Mouse (Mus musculus) lung, postnatal 4 days (tissue): ENCODE results near the gene Slc1a4.

ENCODE experiments used
- DNase-seq, 2 experiments: peaks; one replicate each; pipeline ENCODE4 v3.0.0; 2021

Gene Slc1a4

DNA sequence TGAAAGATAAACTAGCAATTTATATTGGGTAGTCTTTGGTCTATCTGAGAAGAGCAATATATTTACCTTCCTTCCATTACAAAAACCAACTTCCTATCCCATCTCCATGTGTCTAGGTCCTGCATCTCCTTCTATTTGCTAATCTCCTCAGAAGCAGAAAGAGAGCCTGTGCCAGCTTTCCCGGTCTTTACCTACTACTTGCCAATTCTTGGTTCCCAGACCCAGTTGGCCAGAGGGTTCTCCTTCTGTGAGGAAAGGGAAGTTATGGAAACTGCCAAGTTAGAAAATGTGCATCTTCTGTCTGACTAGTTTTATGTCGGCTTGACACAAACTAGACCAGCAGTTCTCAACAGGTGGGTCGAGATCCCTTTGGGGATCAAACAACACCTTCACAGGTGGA lies 8.5 kb downstream of the Slc1a4 start:
- DNase-seq = no peak

DNA sequence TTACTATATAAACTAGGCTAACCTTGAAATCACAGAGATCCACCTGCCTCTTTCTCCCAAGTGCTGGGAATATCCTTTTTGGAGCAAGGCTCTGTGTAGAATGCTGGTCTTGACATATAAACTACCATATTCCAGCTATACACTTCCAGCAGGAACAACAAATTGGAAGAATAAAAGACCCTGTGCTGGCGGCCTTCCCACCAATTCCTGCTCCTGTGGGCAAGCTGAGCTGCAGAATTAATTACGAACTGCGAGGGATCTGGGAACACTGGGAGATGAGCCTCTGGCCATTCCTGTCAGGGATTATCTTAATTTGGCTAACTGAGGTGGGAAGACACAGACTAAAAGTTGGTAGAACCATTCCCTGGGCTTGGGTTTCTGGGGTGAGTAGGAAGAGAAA lies 10.1 kb downstream of the Slc1a4 start:
- no peak for DNase-seq

DNA sequence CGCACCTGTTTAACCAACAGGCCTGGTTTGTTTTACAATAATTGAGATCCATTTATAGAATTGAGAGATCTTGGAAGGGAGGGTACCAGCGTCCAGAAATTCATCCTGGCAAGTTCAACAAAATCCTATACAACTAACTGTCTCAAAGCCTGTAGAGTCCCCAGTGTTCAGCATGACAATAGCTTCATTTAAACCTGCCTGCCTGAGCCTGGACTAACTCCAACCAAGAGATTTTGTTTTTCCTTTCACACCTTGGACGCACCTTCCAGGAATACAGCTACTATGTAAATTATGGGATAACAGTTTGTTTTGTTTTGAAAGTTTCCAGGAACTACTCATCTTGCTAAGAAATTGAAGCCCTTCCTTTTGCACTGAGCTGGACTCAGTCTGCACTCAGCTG lies 11.9 kb downstream of the Slc1a4 start:
- DNase-seq = no peak

DNA sequence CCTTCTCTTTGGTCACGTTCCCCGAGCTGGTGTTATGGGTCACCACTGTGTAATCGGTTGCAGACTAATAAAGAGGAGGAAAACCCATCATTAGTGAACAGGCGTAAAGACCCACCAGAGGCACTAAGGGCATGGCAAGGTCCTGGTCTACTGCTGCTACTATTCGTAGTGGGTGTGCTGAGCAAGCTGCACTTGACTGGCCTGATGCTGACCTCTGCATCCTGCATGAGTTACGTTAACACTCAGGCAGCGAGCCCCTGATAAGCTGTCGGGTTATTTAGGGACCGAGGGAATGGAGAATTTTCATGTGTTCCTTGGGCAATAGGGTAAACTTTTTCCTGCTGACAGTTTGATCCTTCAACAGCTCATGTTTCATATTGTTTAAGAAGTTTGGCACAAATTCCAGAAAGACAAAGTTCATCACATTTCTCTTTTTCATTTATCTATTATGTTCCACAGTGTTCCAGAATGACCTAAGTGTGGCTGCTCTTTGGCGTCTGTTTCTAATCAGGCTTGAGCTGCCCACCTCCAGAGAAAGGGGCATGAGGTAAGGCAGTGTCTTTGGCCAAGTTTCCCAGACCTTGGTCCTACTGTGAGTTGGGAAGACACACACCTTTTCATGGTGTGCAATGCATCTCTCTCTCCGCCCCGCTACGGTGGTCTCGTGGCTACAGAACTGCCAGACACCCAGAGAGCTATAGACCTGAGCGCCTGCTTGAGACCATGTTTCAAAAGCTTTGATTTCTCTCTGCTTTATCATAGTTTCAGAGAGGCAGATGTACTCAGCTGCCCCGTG lies 13.7 kb downstream of the Slc1a4 start:
- DNase-seq = peak; percentile 13 to 72

DNA sequence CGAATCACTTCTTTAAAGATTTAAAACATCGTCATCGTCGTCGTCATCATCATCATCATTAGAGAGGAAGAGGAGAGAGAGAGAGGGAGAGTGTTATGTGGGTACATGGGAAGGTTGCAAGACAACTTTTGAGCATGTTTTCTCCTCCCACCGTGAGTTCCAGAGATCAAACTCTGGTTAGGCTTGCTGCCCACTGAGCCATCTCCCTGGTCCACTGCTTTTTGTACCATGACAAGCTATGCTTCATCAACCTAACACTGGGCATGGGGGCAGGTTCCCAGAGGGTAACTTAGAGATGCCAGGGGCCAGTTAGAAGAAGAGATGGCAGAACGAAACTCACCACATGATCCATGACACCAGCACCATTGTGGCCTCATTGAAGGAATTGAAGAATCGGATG lies 18.9 kb downstream of the Slc1a4 start:
- DNase-seq = no peak

DNA sequence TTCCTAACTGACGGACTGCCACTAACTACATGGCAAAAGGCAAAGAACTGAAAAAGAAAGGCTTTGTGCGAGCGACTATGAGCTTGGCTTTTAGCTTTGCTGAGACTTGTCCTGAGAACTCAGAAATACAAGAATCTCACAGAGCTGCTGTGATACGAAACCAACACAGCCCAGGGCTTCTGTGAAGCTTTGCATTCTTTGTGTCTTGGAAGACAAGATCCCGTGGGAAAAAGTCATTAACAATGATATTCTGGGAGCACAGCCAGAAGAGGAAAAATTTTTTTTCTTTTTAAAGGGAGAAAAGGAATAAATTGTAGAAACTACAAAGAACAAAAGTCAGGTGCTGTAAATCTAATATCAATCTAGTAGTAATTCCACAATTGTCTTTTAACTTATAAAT lies 23.5 kb downstream of the Slc1a4 start:
- no peak for DNase-seq

DNA sequence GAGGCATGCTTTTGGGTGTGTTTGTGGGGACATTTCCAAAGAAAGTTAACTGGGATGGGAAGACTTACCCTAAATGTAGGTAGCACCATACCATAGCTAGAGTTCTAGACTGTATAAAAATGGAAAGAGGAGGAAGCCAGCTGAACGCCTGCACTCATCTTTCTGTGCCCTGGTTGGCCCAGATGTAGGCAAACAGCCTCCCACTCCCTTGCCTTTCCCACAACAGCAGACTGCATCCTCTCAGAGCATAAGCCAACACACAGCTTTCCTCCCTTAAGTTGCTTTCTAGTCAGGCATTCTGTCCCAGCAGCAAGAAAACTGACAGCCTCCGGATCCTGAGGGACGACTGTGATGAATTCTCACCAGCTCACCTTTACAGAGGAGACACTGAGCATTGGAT lies 25.1 kb downstream of the Slc1a4 start:
- no peak for DNase-seq

DNA sequence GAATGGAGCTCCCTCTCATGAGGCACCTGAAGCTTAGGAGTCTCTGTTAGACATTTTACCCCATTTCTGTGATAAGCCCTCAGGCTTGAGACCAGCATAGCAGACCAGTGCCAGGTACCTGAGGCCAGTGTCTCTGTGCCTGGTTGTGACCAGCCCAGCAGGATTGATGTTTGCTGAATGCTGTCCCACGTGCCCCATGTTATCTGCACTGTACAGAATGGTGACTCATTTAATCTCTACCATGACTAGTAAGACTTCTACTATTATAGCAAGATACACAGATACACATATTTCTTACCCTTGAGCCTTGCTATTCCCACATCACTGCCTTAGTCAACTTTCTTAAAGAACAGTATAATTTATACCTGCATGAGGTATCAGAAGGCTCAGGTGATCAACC lies 26.9 kb downstream of the Slc1a4 start:
- no peak for DNase-seq

DNA sequence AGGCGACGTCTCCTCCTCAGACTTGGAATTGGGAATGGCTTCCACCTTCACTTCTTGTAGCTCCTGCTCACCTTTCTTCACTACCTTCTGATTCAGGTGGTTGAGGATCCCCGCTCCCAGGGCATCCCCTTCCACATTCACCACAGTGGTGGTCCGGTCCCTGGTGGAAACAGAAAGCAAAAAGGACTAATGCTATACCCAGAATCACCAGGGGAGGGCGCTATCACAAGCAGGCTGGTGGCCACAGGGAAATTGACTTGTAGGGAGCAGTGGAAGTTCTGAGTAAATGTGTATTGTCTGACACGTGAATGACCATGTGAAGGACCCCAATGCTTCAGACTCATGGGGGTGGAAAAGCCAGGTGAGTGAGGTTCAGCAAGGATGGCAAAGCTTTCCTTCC lies 28.2 kb downstream of the Slc1a4 start:
- DNase-seq = peak in 1 of 2 experiments; percentile 64

DNA sequence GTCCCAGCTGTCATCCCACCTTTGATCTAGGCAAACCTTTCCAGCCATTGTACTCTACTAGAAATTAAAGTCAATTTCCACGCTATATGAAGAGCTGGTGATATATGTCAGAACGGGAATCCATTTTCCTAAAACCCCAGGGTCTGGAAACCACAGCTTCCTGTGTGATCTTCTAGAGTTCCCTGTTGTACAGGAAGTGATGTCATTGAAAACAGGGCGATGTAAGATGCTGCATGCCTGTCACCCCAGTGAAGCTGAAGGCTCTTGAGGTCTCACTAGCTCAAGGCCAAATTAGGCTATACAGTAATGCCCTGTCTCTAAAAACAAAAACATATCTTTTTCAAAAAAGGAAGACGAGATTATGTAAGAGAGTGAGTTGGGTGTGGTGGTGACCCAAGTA lies 31.2 kb downstream of the Slc1a4 start:
- no peak for DNase-seq

DNA sequence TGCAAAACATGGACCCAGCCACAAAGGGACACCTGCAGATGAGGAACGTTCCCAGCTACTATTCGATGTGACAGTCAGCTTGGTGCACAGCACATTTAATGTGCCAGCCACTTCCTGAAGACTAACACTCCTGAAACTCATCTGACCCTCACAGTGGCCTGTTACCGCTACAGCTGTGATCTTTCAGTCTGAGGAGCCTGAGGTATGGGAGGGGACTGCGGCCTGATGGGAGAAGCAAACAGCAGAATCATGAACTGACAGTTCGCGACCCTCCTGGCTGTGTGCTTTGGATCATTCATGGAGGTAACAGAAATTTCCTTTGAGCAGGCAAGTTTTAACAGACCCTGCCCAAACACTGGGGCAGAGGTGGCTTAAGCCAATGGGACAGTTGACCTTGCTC lies 31.7 kb downstream of the Slc1a4 start:
- DNase-seq = no peak

DNA sequence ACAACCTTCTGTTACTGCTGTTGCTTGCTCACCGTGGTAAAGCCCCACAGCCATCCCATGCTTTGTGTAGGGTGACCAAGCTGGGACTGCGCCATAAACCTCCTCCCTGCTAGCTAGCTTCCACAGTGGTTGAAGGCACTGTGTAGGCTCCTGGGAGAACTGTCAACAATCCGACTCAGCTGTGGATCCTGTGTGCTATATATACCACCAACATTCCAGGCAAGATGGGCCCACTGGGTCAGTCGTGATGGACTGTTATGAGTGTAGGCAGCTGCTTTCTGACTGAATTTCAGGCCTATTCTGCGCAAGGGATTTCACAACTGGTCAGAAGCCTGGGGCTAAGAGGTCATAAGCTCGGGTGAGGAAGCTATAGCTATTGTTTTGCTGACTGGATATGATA lies 32.6 kb downstream of the Slc1a4 start:
- DNase-seq = peak; percentile 39 to 80

DNA sequence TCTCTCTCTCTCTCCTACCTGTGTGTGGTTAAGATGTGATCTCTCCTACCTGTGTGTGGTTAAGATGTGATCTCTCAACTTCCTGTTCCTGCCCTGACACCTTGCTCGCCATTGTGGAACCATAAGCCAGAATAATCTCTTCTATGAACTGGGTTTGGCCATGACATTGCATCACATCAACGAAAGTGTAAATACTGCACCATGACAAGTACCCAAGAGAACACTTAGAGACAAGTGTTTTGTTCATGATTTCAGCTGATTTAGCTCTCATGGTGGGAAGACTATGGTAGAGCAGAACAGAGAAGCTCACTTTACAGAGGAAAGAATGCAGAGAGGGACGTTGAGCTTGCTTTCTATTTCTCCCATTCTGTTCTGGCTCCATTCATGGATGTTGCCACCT lies 48.0 kb downstream of the Slc1a4 start:
- DNase-seq = no peak

DNA sequence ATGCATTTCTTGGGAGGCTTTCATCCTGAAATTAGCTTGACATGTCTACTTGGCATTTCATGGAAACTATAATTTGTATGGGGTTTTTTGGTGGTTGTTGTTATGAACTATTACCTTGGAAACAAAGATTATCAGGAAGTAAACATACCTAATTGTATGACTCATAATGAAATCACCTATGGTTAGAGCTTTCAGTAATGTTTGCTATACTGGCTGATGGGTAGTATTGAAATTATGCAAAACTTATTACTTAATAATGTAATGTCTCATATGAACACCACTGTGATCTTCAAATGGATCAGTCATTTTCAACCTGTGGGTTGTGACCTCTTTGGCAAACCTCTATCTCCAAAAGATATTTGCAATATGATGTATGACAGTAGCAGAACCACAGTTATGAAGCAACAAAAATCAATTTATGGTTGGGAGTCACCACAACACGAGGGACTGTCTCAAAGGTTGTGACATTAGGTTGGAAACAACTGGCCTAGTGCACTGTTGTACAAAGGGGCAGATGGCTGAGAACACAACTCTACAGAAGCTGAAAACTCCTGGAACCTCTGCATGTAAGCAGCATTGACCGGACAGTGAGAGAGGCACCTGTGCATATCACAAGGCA lies 49.8 kb downstream of the Slc1a4 start:
- DNase-seq = no peak

DNA sequence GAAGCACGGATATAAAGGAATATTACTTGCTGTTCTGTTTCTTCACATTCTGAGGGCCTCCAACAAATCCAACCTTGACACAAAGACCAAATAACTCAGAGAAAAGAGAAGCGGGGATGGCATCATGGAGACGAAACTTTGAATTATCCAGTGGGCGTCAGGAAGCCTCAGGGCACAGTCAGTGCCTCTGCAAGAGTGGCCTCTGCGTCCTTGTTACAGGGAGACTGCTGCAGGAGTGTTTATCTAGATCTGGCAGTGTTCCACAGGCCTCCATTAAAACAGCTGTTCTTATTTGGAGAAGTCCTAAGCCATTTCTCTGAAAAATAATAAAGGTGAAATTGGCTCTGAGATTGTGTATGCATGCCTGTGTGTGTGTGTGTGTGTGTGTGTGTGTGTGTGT lies 51.5 kb downstream of the Slc1a4 start:
- DNase-seq = peak in 1 of 2 experiments; percentile 24

DNA sequence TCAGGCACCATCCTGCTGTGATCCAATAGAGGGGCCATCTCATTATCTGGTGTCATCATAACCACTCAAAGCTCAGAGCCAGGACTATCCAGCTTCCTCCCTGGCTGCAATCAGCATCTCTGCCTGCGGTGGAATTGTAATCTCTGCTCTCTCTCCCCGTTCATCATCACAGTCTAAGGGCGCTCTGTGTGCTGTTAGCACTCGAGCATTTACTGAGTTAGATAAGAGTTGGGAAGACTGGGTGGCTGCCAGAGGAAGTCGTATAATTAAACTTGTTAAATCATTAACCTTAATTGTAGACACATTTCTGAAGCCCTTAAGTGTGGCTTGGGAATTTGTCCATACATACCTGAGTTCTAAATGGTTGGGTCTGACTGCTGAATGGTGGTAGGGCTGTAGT lies 53.8 kb downstream of the Slc1a4 start:
- DNase-seq = no peak

DNA sequence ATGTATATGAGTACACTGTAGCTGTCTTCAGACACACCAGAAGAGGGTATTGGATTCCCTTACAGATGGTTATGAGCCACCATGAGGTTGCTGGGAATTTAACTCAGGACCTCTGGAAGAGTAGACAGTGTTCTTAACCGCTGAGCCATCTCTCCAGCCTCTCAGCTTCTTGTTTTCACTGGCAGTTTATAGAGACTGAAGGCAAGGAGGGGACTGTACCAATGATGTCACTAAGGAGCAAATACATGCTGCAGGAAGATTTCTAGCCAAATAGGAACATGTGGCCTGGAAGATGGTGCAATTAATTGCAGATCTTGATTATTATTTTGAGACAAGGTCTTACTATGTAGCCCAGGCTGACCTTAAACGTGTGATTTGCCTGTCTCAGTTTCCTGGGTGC lies 55.4 kb downstream of the Slc1a4 start:
- DNase-seq = no peak

DNA sequence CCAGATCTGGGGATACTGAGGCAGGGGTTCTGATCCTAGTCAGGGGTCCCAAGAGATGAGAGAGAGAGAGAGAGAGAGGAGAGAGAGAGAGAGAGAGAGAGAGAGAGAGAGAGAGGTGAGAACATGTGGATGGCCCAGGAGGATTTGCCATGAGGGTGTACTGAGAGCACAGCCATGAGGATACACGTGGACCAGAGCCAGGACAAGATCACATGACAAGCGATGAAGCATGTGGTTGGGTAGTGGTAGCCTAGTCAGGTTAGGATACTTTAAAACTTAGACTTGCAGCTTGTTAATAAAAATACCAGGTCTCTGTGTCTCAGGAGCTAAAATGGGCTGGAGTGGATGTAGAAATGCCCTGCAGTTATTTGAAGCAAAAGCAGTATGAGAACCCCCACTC lies 56.5 kb downstream of the Slc1a4 start:
- no peak for DNase-seq

DNA sequence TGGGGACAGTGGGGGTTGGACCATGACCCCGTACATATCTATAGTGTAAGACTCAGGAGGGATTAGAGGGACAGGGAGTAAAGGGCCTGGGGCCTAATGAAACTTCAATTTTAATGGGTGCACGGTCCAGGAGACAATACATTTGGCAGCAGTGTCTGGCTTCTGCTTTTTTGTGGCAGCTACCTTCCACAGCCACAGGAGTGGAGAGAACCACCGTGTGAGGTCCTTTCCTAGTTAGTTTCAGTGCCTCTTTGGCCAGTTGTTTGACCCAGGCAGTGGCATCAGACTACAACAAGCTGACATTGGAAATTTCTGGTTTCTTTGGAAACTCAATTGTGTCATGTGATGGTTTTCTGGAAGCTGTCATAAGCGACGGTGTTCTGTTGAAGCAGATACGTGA lies 62.6 kb downstream of the Slc1a4 start:
- DNase-seq = no peak

DNA sequence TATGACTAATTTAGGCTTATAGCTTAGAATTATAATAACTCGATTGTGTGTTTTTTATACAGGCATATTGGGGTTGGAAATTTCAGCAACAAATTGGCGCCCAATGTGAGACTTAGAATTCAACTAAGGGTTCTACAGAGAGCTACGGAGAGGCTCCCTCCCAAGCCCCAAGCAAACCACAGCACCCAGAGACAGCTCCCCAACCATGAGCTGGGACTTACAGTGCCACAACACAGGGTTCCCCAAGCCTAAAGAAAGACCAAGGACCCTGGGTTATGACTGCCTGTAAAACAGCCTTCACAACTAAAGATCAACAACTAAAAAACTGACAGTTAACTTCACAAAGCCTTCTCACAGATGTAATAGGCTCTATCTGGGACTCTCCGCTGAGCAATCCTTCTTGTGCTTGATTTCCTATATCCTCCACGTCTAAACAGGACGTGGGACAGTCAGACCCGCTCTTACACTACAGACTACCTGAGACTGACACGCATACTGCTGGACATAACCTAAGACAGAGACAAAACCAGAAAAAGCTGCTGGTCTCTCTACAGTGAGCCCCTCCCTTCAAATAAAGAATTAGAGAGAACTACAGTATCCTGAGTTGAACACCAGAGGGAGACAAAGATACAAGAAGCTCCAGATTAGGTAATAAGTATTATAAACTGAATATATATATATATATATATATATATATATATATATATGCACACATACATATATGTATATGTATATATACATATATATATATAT lies 69.7 kb downstream of the Slc1a4 start:
- DNase-seq = no peak

DNA sequence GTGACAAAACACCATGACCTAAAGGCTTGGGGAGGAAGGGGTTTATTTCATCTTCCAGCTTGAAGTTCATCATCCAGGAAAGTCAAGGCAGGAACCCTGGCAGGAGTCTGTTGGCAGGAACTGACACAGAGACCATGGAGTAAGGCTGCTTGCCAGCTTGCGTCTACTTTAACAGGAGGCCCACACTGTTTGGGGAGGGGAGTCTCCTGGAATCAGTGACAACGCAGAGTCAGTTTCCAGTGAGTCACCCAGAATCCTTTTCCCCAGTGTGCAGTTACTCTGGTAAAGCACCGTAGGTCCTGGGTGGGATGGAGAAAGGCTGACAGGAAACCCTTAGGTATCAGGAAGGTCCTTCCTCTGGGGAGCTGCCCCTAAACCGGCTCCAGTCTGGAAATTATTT lies 77.7 kb downstream of the Slc1a4 start:
- DNase-seq = no peak

DNA sequence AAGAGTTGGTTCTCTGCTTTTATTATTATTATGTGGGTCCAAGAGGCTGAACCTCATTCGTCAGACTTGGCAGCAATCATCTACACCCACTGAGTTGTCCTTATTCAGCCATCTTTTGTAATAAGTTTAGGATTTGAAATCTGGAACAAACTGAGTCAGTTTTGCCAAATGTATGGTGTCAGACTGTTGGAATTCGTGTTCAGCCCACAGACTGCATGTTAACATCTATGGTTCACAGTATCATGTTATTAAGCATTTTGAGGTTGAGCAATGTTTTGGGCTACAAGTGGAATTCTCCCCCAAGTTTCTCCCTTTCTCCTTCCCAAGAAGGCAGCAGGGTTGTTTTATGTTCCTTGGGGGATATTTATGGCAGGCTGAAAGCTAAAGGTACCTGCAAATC lies 79.4 kb downstream of the Slc1a4 start:
- no peak for DNase-seq
